Mouse (Mus musculus) mature B cell (primary cell): Measurements from ENCODE around the gene Egfr.

ENCODE experiments used
- in situ Hi-C: fragments of 300-500 bp; cut with MboI; formaldehyde crosslinking; loops from 2 replicates; pipeline ENCODE4 v1.14.3; 2019

Gene Egfr

DNA sequence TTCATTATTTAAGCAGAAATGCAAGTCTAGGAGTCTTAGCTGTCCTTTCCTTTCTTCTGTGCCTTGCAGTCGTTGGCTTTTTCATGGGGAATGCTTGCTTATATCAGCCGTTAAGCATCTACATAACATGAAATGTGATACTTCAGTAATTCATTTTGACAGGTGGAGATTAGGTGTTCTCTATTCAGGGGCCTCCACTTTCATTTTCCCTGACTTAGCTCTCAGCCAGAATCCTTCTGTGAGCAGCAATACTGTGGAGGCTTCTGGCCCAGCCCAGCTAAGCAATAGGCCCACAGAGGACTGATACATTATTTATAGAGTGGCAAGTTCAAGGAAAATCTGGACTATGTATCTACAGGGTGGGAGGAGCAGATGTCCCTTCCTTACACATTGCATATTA lies 25.0 kb downstream of the Egfr start:
- in situ Hi-C loops: no loop called here

DNA sequence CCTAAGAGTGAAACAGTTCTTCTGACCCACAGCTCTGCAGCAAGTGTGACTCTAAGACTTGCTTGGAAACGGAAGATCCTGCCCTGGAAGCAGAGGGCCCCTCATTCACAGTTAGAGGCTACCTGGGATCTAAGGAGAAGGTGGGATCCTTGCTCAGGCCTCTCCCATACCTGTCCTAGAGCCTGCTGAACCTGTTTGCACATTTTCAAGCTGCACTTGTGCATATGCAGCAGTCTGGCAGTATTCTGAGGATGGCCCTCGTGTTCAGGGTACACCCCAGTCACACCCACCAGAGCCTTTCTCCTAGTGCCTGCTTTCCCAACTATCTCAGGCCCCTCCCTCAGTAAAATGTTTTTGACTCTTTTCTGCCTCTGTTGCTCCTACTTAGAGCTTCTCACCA lies 29.6 kb downstream of the Egfr start:
- in situ Hi-C loops: no loop called here

DNA sequence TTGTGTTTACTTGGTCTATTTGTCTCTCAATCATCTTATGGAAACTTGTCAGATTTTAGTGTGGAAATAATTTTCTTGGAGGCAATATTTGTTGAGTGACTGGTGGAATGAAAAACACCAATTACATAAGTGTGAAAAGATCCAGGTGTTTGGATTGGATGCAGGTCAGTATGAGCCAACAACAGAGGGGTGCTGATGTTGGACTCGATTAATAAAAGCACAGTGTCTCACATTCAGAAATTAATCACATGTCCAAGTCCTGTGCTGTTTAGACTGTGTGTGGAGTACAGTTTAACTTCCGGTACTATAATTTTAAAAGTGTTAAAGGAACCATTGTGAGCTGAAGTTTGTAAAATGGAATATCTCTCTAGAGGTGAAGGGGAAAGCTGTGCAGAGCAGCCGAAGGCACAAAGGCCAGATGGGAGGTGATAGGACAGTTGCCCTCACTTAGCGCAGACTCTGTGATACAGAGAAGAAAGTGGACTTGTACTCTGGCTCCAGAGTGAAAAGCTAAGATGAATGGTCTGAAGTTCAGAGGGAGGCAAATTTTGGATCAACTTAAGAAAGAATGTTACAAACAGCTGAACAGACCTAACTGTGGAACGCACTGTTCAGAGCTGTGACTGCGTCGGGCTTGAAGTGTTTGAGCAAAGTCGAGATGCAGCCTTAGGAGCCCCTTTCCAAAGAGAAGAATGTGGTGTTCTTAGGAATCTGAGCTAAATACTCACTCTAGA lies 32.1 kb downstream of the Egfr start:
- in situ Hi-C loops: no loop called here

DNA sequence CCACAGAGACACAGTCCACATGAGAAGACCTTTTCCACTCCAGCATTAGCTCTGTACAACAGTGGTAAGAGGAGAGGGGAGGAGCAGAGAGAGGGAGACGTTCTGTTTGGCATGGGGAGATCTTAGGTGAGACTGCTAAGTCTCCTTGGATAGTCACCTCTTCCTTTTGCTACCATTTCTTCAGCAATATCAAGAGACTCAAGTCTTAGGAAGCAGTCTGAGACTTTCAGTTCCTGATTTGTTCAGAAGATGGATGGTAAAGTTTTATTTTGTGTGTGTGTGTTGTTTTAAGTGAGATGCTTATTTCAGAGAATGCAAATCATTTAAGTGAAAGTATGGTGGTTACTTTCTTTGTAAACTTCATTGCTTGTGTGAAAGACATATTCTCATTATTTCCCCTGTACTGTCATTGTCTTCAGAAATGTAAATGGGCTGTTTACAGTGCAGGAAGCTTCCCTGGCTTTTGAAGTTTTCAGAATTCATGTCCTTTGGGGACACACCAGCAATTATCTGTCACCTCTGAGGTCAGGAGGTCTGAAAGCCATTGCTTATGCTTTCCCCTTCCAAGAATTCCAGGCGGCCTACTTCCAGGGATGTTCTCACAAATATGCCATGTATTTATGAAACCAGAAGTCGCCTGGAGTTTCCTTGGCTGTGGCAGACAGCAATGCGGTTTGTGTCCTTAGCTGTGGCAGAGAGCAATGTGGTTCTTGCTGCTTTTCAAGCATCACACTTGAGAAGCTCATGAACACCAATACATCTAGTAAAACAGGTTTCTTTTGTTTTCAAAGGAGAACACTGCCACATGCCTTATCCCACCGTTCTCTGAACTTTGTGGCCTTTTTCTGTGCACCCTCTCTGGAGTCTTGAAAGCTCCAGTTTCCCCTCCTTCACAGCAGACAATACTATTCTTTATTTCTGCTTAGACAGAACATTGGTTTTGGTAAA lies 40.9 kb downstream of the Egfr start:
- in situ Hi-C loops: no loop called here

DNA sequence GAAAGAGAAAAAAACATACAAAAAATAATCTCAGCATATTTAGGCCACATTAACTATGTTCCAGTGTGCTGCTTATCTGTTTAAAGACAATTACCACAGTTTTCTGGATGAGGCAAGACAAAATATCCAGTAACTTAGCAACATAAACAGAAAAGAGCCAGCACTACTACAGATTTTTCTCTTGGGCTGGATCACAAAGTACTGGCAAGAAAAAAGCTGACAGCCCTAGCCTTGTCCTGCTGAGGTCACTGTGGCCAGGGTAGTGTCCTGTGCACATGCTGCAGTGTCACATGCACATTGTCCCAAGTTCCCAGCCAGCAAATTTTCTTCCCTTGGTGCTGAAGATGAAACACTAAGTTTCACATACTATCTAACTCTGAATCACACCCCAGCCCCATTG lies 43.0 kb downstream of the Egfr start:
- in situ Hi-C loops: no loop called here

DNA sequence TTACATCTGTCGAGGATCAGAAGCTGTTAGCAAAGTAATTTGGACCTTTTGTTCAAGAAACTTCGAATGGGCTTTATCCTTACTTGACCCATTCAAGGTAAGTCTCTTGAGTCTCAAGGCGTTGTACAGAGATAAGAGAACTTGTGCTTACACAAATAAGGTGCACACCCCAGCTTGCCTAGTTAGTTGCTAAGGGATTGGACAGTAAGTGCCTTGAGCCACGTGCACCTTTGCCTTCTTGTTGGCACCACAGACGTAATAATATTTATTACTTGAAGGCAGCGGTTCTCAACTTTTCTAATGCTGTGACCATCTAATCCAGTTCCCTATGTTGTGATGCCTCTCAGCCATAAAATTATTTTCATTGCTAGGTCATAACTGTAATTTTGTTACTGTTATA lies 43.5 kb downstream of the Egfr start:
- in situ Hi-C loops: no loop called here

DNA sequence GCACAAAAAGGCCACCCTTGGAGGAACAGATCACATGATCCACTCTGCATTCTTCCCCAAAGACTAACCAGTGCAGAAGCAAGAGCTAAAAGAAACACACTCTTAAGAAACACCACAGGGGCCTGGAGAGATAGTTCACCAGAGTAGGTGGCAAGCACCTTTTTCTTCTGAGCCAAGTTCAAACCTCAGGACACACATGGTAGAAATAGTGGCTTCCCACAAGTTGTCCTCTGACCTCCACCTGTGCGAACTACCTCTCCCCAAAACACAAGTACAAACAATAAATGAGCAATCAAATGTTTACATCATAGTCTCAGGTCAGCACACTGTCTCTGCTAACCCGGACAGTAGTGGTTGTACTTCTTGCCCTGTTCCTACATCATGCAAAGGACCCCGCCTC lies 45.5 kb downstream of the Egfr start:
- in situ Hi-C loops: no loop called here

DNA sequence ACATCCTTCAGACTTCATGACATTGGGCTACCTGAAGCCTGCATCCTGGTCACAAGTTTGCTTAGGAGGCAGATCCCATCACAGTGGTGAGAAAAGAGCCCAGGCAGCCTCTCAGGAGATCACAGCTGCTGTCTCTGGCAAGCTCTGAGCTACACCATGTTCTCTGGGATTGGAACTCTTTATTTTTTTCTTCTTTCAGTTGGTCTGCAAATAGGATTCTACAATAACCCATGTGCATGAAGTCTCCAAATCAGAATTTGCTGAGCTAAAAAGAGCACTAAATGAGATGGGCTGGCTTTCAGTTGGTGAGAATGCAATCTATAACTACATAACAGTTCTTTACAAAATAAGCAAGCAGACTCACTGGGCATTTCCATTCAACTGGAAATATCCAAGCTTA lies 46.1 kb downstream of the Egfr start:
- in situ Hi-C loops: no loop called here

DNA sequence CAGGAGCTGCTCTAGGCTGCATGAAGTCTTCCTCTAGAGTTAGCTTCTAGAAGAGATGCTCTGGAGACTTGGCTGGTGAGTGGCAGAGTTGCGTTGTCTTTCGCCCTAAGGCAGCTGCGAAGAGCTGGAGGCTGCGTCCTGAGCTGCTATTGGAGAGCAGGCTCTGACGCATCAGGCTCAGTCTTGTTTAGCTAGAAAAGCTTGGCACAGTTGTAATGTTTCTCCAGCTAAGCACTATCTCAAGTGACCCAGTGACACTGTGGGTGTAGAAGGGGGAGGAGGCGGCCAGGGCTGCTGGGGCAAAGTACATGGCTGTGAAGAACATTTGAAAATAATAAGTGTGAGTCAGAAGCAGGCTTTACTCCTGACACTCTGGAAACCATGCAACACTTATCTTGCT lies 48.5 kb downstream of the Egfr start:
- in situ Hi-C loops: no loop called here

DNA sequence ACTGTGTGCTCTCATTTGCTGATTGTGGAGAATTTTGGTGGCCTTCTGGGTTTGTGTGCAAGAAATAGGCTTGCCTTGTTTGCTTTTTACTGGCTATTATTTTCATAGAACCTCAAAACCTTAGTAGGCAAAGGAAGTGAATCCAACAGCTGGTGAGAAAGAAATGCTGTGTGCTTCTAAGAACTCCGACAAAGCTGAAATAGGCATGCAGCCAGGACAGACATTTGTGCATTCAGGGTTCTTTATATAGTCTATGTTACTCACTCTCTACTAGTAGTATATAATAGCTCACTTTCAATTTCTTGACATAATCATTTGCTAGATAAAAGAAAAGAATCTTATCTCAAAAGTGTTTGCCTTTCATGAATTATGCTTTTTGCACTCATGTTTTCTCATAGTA lies 50.7 kb downstream of the Egfr start:
- in situ Hi-C loops: no loop called here

DNA sequence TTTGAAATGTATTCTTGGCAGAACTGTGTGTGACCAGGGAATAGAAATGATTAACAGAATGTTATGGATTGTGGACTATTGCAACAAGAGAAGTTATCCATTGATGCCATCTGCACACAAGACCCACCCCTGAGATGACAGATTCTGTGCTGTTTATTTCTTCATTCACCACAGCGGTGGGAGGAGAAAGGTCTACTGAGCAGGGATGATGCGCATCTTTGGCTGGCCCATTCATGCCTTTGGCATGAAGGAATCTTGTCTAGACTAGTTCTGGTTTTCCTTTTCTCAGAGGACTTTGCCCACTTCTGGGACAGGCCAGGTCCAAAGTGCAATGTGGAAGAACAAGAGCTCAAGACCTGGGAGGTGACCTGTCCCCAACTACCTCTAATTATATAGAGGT lies 52.0 kb downstream of the Egfr start:
- in situ Hi-C loops: no loop called here

DNA sequence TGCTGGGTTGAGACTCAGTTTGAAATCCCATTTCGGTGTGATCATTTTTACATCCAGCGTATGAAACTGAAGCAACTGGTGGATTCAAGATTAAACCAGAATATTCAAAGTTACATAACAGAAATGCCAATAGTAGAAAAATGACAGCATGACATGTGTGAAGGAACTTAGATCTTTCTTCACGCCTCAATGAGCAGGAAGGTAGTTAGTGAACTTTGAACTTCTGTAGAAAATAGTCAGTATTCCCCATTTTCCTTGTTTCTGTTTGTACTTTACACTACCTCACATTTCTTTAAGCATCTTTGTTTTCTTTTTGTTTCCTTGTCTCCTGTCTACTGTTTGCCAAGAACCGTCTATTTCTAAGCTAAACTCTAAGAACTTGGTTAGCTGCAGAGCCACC lies 53.9 kb downstream of the Egfr start:
- in situ Hi-C loops: no loop called here

DNA sequence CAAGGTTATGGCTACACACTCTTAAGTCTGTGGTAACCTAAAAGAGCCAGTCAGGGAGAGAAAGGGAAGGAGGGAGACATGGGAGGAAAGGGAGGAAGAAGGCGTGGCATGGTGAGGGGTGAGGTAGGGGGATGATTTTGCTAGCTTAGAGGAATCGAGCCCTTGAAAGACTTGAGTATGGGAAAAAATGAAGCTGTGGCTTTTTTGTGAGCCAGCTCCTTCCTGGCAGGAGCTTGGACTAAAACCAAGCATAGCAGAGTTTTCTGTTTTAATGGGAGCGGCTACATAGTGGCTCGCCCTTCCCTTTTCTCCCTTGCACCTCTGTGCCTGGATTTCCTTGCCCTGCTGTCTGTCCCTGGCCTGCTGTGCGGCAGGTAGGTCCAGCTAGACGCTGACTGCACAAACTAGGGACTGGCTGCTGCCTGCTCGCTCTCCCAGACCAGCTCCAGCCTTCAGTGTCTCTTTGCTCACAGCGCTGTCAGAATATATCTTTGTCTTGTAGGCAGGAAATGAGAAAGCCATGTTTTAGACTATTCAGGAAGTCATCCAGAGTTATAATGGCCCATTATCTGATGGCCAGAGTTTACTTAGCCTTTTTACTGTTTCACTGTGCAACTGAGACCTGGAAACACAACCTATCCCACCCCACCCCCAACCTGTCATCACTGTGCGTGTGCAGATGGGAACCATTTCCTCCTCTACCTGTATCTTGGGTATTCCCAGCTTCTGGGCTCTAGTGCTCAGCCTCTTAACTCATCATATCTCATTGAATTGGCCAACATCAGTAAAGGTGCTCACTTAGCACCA lies 57.4 kb downstream of the Egfr start:
- in situ Hi-C loops: no loop called here

DNA sequence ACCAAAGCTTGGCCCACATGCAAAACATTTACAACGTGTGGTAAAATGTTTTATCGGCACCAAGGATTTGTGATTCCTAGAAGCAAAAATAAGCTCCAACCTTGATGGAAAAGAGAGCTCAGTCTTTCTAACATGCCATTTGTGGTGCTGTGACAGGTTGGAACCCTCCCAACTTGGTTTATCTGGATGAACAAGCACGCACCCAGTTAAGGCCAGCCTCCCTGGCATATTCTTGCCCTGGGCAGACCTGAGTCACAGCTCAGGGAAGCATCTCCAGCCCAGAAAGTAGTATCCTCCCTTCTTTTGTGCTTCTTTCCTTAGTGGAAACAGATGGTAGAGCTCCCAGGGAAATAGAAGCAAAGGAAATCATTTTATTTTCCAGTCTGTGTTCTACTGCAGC lies 58.1 kb downstream of the Egfr start:
- in situ Hi-C loops: no loop called here

DNA sequence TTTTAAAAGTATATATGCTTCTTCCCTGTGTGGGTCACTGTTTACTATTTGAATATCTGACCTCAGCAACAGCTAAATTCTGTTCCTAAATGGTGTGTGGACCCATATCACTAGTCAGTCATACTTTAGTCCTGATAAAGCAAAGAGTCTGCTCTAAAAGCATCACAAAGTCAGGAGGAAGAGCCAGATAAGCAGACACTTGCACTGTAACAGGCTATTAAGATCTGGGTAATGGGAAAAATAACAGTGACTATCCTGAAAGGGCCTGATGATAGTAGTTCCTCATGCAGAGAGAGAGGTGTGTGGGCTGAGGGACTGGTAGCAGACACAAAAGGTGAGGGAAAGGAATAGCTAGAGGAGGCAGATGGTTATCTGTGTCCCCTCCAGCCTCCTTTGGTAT lies 61.3 kb downstream of the Egfr start:
- in situ Hi-C loops: no loop called here

DNA sequence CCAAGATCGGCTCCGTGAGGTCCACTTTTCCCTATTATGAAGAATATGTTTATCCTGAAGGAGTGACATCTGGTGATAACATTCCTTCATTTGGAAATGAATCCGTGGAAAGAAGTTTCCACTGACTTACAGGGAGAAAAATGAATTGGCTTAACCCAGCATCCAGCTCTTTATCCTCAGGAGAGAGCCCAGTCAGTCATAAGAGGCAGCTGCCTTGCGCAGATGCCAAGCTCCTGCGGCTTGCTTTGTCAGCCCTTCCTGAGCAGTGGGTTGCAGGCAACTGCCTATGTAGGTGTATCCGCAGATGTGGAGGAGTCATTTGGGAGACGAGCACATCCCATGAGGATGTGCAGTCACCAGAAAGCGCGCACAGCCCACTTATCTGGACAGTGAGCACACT lies 64.4 kb downstream of the Egfr start:
- in situ Hi-C loops: no loop called here

DNA sequence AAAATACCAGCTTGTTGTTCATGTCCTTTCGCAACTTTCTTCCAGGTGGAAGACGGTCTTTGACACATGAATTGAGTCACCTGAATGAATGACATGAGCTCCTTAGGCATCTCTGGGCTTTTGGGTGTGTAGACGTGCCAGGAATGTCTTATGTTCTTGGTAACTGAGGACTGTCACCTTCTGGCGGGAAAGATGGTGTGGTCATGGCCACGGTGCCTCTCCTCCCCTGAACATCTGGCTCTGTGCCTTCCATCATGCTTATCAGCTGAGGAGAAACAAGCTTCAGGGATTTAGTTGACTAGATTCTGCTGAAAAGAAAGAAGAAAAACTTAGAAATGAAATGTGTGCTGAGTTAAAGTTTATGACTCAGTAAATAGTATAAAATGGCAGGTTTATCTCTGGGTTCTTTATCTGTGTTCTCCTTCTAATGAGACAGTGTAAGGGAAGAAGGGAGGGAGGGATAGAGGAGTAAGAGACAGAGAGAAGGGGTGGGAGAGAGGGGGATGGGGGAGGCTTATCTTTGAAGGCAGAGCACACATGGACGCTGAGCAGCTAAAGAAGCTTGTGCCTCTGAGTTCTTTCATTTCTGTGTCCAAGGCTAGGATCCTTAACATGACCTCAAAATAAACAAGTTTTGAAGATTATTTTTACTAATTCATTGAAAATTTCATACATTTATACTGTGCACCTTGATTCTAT lies 65.5 kb downstream of the Egfr start:
- in situ Hi-C loops: no loop called here

DNA sequence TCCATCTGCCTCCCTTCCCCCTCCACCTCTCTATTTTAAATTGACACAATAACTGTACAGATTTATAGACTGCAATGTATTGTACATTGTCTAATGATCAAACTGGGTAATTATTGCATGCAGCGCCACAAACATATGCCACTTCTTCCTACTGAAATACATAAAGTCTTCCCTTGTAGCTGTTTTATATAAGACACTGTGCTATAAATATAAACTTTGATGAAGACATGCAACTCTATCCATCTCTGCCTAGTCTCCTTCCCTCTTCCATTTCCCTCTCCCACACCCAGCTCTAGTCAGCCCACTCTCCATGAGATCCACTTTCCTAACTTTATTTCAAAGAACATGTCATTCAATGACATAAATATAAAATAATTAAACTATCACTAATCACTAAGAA lies 67.4 kb downstream of the Egfr start:
- in situ Hi-C loops: no loop called here

DNA sequence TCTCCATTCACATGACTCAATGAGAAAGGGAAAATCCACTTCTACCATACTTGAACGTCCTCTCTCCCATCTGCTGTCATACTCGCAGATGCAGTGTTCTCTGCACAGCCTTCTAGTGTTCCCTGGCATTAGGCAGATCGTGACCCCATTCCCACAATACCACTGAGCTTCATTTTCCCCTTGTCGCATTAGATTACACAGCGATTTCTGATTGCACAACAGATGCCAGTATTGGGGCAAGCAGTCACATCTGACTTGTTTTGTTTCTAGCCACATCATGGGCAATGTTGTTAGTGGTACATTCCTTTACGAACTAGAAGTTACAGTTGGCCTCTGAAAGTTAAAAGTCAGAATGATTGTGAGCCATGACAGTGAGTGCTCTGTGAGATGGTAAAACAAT lies 68.1 kb downstream of the Egfr start:
- in situ Hi-C loops: no loop called here

DNA sequence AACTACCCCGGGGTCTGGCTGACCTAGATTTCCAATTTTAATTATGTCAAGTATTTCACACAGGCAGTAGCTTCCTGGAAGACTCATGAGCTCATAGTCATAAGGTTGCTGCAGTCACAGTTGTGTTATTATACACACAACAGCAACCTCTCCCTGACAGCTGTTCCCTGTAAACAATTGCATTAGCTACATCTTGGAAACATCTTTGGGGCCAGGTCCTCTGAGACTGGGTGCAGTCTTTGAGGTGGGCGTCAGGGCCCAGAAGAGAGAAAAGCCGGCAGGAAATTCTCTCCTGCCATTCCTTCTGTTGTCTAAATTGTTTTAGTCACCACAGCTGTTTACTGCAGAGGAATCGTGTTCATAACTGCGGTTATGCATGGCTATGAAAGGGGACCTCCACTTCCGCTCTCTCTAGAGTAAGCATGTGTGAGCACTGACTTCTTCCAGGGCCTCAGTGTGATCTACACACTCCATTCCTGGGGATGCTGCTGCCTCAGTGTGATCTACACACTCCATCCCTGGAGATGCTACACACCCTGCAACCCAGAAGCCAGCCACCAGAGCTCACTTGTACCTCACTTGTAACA lies 69.8 kb downstream of the Egfr start:
- in situ Hi-C loops: no loop called here

DNA sequence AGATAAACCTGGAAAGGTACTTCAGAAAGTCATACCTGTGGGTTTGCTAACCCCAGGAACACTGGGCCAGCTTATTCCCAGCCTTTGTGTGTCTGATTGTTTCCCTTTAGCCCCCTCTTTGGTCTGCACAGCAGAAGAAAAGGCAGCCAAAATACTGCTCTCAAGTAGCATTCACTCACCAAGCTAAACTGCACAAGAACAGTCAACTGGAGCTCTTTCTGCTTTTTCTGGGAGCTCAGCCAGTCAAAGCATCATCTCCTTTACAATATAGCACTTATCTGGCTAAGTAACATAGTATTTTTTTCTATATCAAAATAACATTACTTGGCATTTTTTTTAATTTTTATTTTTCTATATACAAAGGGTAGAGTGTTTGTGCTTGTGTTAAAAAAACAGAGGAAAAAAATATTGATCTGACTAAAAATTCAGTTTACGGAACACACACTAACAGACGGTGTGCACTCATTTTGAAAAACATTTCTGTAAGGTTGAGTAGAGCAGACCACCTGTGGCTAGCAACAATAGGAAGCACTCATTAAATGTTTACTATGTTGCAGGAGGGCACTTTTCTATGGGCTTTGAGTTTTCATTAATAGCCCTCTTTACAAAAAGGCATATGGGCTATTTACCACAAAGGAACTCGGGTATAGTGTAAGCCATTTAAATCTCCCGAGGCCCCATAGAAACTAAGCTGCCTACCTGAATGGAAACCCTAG lies 72.0 kb downstream of the Egfr start:
- in situ Hi-C loops: no loop called here
